Mouse (Mus musculus): ENCODE data around the gene Ssh2. TPM values are rescaled to one million over a fixed set of nuclear protein-coding genes. Genes with fewer than 3 reads are reported as not detected.

The Ssh2 gene
- polyA plus RNA-seq, 1 experiment from 2014 or later: 14.3 TPM

GRCm38 (mm10) chr11:77506941-77507340 is 290.9 kb downstream of the Ssh2 start:
- no peak overlapping the region for H3K9ac ChIP-seq (ENCODE audit: low read length)
- WGBS: 91% methylated on average over 6 of the region's 6 CpGs
- H3K9me3 ChIP-seq (ENCODE audit: control insufficient read depth, low read length): no peaks in the 10 kb centered on the region
- H3K4me3 ChIP-seq (ENCODE audit: low read depth, low read length): no peak overlapping the region
- H3K27me3 ChIP-seq (ENCODE audit: control insufficient read depth, insufficient read depth, low read length): no peaks in the 10 kb centered on the region
- no peak overlapping the region for H3K27ac ChIP-seq (ENCODE audit: low read depth, low read length)
- DNase-seq (ENCODE audit: low spot score): no peak
- H3K4me2 ChIP-seq (ENCODE audit: low read depth): no peak overlapping the region
- peaks cover 26% of the 10 kb centered on the region for H3K36me3 ChIP-seq (ENCODE audit: control insufficient read depth, insufficient read depth, low read length)
- H3K4me1 ChIP-seq (ENCODE audit: control insufficient read depth, insufficient read depth, low read length): 0 out of 2 replicates have a peak, but pooled peaks cover 2% of the 10 kb centered on the region
- ATAC-seq (ENCODE audit: insufficient read depth, low FRiP score, low TSS enrichment): no peak

DNA sequence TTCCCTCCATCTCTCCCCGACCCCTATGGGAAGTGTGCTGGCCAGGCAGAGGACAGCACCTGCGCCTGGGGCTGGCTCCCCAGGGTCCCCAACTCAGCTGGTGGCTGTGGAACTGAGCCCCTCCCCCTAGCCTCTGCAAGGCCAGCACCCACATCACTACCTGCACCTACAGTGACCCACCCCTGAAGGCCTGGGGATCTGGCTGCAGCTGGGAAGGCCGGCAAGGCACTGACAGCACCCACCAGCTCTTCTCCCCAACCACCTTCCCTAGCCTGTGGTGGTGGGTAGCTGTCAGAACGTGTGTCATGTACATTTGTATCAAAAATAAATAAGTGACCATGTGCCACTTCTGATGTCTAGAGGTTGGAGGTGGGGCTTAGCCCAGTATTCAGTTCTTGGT is 291.3 kb downstream of the Ssh2 start:
- peaks cover 26% of the 10 kb centered on the region for H3K36me3 ChIP-seq (ENCODE audit: control insufficient read depth, insufficient read depth, low read length)
- H3K27me3 ChIP-seq (ENCODE audit: control insufficient read depth, insufficient read depth, low read length): no peaks in the 10 kb centered on the region
- 68% methylated on average over 4 of the region's 4 CpGs for WGBS
- H3K9ac ChIP-seq (ENCODE audit: low read length): no peak overlapping the region
- no peak overlapping the region for H3K4me2 ChIP-seq (ENCODE audit: low read depth)
- ATAC-seq (ENCODE audit: insufficient read depth, low FRiP score, low TSS enrichment) (no peak), DNase-seq (ENCODE audit: low spot score) (no peak)
- H3K4me1 ChIP-seq (ENCODE audit: control insufficient read depth, insufficient read depth, low read length): 0 out of 2 replicates have a peak, but pooled peaks cover 5% of the 10 kb centered on the region
- H3K27ac ChIP-seq (ENCODE audit: low read depth, low read length): no peak overlapping the region
- no peaks in the 10 kb centered on the region for H3K9me3 ChIP-seq (ENCODE audit: control insufficient read depth, low read length)
- no peak overlapping the region for H3K4me3 ChIP-seq (ENCODE audit: low read depth, low read length)

- peak; percentile 87 for DNase-seq (ENCODE audit: low spot score)
- H3K4me2 ChIP-seq (ENCODE audit: low read depth): peak overlapping the region; percentile 30
- no peak overlapping the region for H3K27ac ChIP-seq (ENCODE audit: low read depth, low read length)
- no peaks in the 10 kb centered on the region for H3K27me3 ChIP-seq (ENCODE audit: control insufficient read depth, insufficient read depth, low read length)
- H3K4me3 ChIP-seq (ENCODE audit: low read depth, low read length): peak overlapping the region; percentile 18; the same call in 1 of the 2 replicates
- no peaks in the 10 kb centered on the region for H3K9me3 ChIP-seq (ENCODE audit: control insufficient read depth, low read length)
- peak; percentile 42; the same call in 1 of the 2 replicates for ATAC-seq (ENCODE audit: insufficient read depth, low FRiP score, low TSS enrichment)
- H3K36me3 ChIP-seq (ENCODE audit: control insufficient read depth, insufficient read depth, low read length): peaks cover 17% of the 10 kb centered on the region
- WGBS: 20% methylated on average over 48 of the region's 49 CpGs
- H3K4me1 ChIP-seq (ENCODE audit: control insufficient read depth, insufficient read depth, low read length): 0 out of 2 replicates have a peak, but pooled peaks cover 5% of the 10 kb centered on the region
- 0 out of 2 replicates have a peak overlapping the region, but pooled peaks have one; percentile 35 for H3K9ac ChIP-seq (ENCODE audit: low read length)
Observed at GRCm38 (mm10) chr11:77508068-77509021, 292.3 kb downstream of the Ssh2 start.

Other genes with a start within 250 kb of the Ssh2 start
- gene Slc6a4, start 217.7 kb upstream of the Ssh2 start, polyA plus RNA-seq (2014; fragmentation: Nextera tagmentation; extraction: Ambion mirVana): 0.47 and 1.5 TPM in 2 replicates
- 49.1 and 55.7 TPM in 2 replicates for gene Nsrp1, start 137.9 kb upstream of the Ssh2 start, polyA plus RNA-seq (2014; fragmentation: Nextera tagmentation; extraction: Ambion mirVana)
- 0.21 and 0.59 TPM in 2 replicates for gene Efcab5, start 27.3 kb upstream of the Ssh2 start, polyA plus RNA-seq (2014; fragmentation: Nextera tagmentation; extraction: Ambion mirVana)
- 0.41 and 0.43 TPM in 2 replicates for gene Coro6, start 246.1 kb downstream of the Ssh2 start, polyA plus RNA-seq (2014; fragmentation: Nextera tagmentation; extraction: Ambion mirVana)

Data from neural tube, embryonic 11.5 days (tissue).